Mouse (Mus musculus) frontal cortex, postnatal 10 days (tissue): Measurements from ENCODE around the gene Podxl2.
A peak's percentile ranks its signal among the peaks of the same experiment; 100 is the strongest.

Source experiments
- DNase-seq, 2 experiments: peaks; one replicate each; pipeline ENCODE4 v3.0.0; 2022; ENCODE audit warnings: low spot score in 2 of 2, mixed read lengths in 1 of 2

Podxl2 gene

GRCm38 (mm10) chr6:88889410-88890042 lies 14.7 kb upstream of the Podxl2 start:
- no peak for DNase-seq

DNA sequence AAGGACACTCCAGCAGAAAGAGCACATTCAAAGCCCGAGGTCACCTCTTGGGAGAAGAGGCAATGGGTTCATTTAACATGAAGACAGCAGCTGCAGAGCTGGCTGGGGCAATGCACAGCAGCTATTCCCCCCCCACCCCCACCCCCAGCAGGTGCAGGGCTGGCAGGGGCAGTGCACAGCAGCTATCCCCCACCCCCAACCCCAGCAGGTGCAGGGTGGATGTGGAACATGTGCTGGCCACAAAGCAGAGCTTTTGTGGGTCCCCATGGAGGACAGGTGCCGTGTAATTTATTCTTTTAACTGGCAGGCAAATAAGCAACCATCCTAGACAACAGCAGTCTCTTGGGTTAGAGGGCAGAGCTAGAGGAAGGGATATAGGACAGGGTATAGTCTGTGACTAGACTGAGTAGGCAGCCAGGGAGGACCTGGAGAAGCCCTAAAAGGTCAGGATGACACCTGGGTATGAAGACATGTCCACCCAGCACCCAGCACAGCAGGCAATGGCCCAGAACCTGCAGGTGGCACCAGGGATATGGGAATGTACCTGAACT lies 11.6 kb upstream of the Podxl2 start:
- no peak for DNase-seq

- no peak for DNase-seq
Observed at GRCm38 (mm10) chr6:88885644-88886416, 11.0 kb upstream of the Podxl2 start.

DNA sequence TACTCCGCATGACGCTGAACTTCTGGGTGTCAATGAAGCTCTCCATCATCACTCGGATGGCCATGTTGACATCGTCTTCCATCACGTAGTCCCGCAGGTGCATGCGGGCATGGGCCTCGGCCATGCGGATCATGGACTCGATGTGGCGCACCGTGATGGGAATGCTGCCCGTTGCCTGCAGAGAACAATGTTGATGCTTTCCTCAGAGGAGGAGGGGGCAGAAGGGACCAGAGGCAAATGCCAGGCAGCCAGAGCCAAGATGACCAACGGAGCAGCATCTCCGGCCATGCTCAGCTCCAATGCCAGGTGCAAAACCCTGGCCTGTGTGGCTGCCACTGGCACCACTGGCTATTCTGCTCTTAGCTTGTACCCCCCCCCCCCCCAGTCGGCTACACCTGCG lies 9.8 kb upstream of the Podxl2 start:
- DNase-seq = no peak

GRCm38 (mm10) chr6:88884195-88884594 lies 9.4 kb upstream of the Podxl2 start:
- no peak for DNase-seq

- no peak for DNase-seq
Observed at GRCm38 (mm10) chr6:88881334-88881733, 6.5 kb upstream of the Podxl2 start.

DNA sequence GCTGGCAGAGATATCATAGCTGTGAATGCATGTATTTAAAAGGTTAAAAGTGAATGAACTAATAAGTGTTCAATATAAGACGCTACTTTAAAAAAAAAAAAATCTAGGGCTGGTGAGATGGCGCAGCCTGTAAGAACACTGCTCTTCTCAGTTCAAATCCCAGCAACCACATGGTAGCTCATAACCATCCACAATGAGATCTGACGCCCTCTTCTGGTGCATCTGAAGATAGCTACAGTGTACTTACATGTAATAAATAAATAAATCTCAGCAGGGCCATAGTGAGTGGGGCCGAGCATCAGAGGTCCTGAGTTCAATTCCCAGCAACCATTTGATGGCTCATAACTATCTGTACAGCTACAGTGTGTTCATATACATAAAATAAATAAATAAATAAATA lies 4.6 kb upstream of the Podxl2 start:
- DNase-seq = no peak

GRCm38 (mm10) chr6:88873965-88874867 lies 628 bp downstream of the Podxl2 start:
- DNase-seq = peak; percentile 36 to 50

DNA sequence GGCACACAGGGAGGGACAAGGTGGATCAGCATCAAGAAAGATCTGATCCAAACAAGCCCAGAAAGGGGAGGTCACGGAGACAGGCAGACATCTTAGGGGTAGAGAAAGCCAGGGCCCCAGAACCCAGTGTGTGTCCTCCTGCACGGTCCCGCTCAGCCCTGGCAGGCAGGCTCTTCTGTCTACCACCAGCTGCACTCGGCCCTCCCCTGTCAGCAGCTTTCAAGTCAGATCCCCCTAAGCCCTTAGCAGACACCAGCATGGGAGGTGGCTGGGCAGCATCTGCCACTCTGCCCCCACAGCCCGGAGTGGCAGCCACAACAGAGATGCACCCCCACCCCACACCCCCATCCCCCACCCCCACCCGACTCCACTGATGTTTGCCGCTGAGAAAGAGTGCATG lies 2.0 kb downstream of the Podxl2 start:
- no peak for DNase-seq

- peak; percentile 43 to 53 for DNase-seq
Observed at GRCm38 (mm10) chr6:88871546-88871945, 3.3 kb downstream of the Podxl2 start.

DNA sequence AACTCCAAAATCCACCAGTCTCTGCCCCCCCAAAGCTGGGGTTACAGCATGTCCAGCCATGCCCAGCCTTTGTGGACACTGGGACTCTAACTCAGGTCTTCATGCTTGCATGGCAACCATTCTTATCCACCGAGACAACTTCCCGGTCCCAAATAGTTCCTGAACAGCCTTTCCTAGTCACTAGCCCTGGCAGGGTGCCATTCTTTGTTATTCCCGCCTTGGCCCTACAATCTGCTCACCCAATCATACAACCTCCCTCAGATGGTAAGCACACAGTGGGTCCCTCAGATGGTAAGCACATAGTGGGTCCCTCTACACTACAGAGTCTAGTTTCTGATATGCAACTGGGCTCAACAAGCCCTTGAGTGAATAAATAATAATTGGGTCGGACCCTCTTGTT lies 4.2 kb downstream of the Podxl2 start:
- no peak for DNase-seq

DNA sequence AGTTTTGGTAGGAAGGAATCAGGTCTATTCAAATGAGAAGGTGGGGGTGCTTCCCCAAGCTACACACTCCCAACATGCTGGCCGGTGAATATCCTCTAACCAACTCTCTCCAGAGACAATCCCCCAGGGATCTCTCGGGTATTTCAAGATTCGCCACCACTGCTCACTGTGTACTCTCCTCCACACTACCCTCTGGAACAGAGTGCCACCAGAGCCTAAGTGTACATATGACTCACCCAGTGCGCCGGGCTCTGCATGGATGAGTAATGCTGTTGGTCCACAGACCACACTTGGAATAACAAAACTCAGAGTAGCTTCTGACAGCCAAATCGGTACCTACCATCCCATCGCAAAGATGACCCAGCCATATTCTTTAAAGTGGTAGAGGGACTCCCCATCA lies 5.4 kb downstream of the Podxl2 start:
- DNase-seq = no peak

DNA sequence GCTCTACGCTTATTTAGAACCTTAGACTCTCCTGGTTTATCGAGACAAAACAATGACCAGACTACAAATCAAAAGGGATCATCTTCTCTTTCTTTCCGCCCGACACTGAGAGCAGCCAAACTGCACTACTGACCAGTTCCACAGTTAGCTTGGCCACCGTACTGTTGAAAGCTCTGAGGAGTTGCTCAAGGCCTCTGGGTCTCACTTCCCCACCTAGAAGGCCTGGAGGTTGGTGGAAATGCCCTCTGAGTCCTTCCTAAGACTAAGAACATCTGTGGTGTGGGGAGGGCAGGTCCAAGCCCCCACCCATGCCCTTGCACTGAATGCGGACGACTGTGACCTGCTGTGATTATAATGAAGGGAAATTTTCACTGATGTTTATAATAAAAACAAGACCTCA lies 9.1 kb downstream of the Podxl2 start:
- DNase-seq = no peak

- DNase-seq = no peak
Observed at GRCm38 (mm10) chr6:88860914-88861313, 13.9 kb downstream of the Podxl2 start.

DNA sequence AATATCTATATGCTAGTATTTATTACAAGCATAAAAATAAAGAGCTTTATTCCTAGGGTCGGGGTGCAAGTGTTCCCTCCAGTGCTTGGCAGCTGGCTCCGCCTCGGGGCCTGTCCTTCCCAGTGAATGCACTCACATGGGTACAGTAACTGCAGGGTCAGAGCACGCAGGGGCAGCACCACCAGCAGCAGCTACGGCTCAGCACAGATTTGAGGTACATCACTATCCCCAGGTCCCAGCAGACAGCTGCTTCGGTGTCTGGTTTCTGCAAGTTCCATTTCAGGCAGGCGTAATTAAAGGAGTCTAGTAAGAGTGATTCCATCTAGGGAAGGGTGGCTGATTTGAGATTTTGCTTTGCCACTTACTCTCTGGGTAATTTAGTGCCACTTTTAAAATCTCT lies 16.5 kb downstream of the Podxl2 start:
- no peak for DNase-seq

- DNase-seq = no peak
Observed at GRCm38 (mm10) chr6:88857830-88858229, 17.0 kb downstream of the Podxl2 start.

- no peak for DNase-seq
Observed at GRCm38 (mm10) chr6:88857249-88857648, 17.6 kb downstream of the Podxl2 start.

DNA sequence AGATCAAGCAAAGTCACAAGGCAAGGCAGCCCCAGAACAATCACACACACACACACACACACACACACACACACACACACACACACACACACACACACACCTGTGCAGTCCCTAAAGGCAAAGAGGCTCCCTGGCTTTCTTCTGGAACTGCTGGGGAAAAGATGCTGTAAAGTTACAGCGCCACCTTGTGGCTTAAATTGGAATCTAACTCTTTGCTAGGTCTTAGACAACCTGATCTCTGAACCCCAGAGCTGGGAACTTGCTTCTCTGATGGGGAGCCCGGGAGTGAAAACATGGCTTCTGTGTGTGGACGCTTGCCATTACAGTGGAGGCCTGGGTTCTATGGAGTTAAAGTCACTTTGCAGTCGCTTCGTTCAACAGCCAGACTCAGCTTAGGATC lies 19.2 kb downstream of the Podxl2 start:
- DNase-seq = peak in 1 of 2 experiments; percentile 57

DNA sequence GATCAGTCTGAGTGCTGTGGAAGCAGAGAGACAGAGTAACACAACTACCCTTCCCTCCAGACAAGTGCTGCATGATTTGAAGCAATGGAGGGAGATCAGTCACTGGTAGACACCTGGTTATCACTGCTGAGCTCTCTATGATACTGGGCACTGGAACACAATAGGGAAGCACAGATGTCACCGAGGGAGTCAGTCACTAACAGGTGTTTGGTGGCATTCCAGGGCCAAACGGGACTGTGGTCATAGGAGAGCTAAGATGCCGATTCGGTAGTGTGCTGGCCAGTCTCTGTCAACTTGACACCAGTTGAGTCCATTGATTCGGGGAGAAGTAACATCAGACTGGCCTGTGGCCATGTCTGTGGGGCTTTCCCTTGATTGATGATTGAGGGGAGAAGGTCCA lies 20.3 kb downstream of the Podxl2 start:
- no peak for DNase-seq

DNA sequence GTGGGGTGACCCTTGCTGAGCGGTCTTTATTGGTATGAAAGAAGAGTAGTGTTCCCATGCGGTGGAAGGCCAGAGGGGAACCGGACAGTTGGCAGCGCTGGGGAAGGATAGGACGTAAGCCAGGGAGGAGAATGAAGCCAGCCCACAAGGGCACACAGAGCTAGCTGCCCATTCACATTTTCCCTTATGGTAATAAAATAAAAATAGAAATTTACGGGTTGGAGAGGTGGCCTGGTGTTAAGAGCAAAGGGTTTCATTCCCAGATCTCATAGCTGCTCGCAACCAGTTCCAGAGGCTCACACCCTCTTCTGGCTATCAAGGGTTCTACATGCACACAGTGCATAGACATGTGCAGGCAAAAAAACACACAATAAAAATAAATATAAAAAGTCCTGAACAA lies 24.8 kb downstream of the Podxl2 start:
- DNase-seq = no peak

- DNase-seq = no peak
Observed at GRCm38 (mm10) chr6:88849270-88849669, 25.6 kb downstream of the Podxl2 start.

- no peak for DNase-seq
Observed at GRCm38 (mm10) chr6:88847571-88847970, 27.3 kb downstream of the Podxl2 start.
